Mouse (Mus musculus) midbrain, embryonic 16.5 days (tissue): ENCODE results near the gene Gm28308. TPM values are rescaled to one million over a fixed set of nuclear protein-coding genes. Genes with fewer than 3 reads are reported as not detected.

Source experiments
- ATAC-seq: fragments of 200-750 bp; cut with Nextera tagmentation; 2 replicates; pipeline ENCODE4 v1.8.0; 2017; ENCODE audit warnings: moderate TSS enrichment
- H3K27ac ChIP-seq: fragments of 300-500 bp; sonication (generic); 2 replicates; pipeline ENCODE4 v1.5.1; 2014; ENCODE audit warnings: mild to moderate bottlenecking, low read length, mixed read lengths
- H3K27me3 ChIP-seq: fragments of 300-500 bp; sonication (generic); 2 replicates; pipeline ENCODE4 v1.6.1; 2014; ENCODE audit warnings: low read depth, low read length, mixed read lengths; ENCODE audit not compliant: control insufficient read depth, insufficient read depth
- H3K36me3 ChIP-seq: fragments of 300-500 bp; sonication (generic); 2 replicates; pipeline ENCODE4 v1.6.1; 2014; ENCODE audit warnings: mild to moderate bottlenecking, low read length, moderate library complexity, mixed read lengths; ENCODE audit not compliant: control insufficient read depth, insufficient read depth
- H3K4me1 ChIP-seq: fragments of 300-500 bp; sonication (generic); 2 replicates; pipeline ENCODE4 v1.6.1; 2014; ENCODE audit warnings: mild to moderate bottlenecking, low read length, mixed read lengths; ENCODE audit not compliant: control insufficient read depth, insufficient read depth
- H3K4me2 ChIP-seq: fragments of 300-500 bp; sonication (generic); 2 replicates; pipeline ENCODE4 v1.6.1; 2014; ENCODE audit warnings: mild to moderate bottlenecking, low read length, mixed read lengths
- H3K4me3 ChIP-seq: fragments of 300-500 bp; sonication (generic); 2 replicates; pipeline ENCODE4 v1.5.1; 2014; ENCODE audit warnings: low read depth, mild to moderate bottlenecking, low read length, moderate library complexity, mixed read lengths
- H3K9ac ChIP-seq: fragments of 300-500 bp; sonication (generic); 2 replicates; pipeline ENCODE4 v1.6.1; 2014; ENCODE audit warnings: low read depth, low read length, mixed read lengths
- H3K9me3 ChIP-seq: fragments of 300-500 bp; sonication (generic); replicated peaks from 2 replicates; pipeline ENCODE4 v1.6.1; 2014; ENCODE audit warnings: mild to moderate bottlenecking, low read length, mixed read lengths; ENCODE audit not compliant: control insufficient read depth, poor library complexity, severe bottlenecking
- WGBS: fragments of 180-500 bp; shearing (Covaris S2); extraction: QIAGEN DNeasy Blood & Tissue Kit; methylation state at CpG from one replicate; pipeline ENCODE4 v1.1.7; 2014; 5-methylcytosine and 5-hydroxymethylcytosine counted together
- polyA plus RNA-seq: library from polyadenylated mRNA; unstranded; fragments of >200 nt; fragmentation: Nextera tagmentation; extraction: Ambion mirVana; gene quantifications from 2 replicates; pipeline ENCODE4 v1.2.1, GENCODE M21; 2015

The Gm28308 gene
- polyA plus RNA-seq, 1 experiment from 2014 or later: not detected

- Histone ChIP-seq H3K4me3 (no peak overlapping the region), H3K4me1 (no peaks in the 10 kb centered on the region), H3K4me2 (no peak overlapping the region), H3K9ac (no peak overlapping the region), H3K36me3 (no peaks in the 10 kb centered on the region), H3K27ac (no peak overlapping the region), H3K27me3 (peaks cover 92% of the 10 kb centered on the region), H3K9me3 (peaks cover 4% of the 10 kb centered on the region; the same call in 1 of the 2 replicates)
- no peak for ATAC-seq
- WGBS: 1% methylated on average over 23 of the region's 23 CpGs
Measured at GRCm38 (mm10) chr6:52247766-52248637, 34.9 kb upstream of the Gm28308 start.

- WGBS: 6% methylated on average over 3 of the region's 3 CpGs
- H3K9ac ChIP-seq: no peak overlapping the region
- no peak overlapping the region for H3K4me3 ChIP-seq
- H3K4me1 ChIP-seq: no peaks in the 10 kb centered on the region
- peaks cover 91% of the 10 kb centered on the region for H3K27me3 ChIP-seq
- peaks cover 4% of the 10 kb centered on the region; the same call in 1 of the 2 replicates for H3K9me3 ChIP-seq
- H3K36me3 ChIP-seq: no peaks in the 10 kb centered on the region
- H3K4me2 ChIP-seq: no peak overlapping the region
- ATAC-seq: no peak
- H3K27ac ChIP-seq: no peak overlapping the region
Measured at GRCm38 (mm10) chr6:52246916-52247315, 33.8 kb upstream of the Gm28308 start.

- H3K9ac ChIP-seq: no peak overlapping the region
- peaks cover 4% of the 10 kb centered on the region; the same call in 1 of the 2 replicates for H3K9me3 ChIP-seq
- WGBS: under 1% methylated on average over 26 of the region's 26 CpGs
- no peak for ATAC-seq
- H3K4me1 ChIP-seq: no peaks in the 10 kb centered on the region
- H3K27ac ChIP-seq: no peak overlapping the region
- no peak overlapping the region for H3K4me3 ChIP-seq
- H3K4me2 ChIP-seq: no peak overlapping the region
- peaks cover 91% of the 10 kb centered on the region for H3K27me3 ChIP-seq
- H3K36me3 ChIP-seq: no peaks in the 10 kb centered on the region
Measured at GRCm38 (mm10) chr6:52246403-52246803, 33.3 kb upstream of the Gm28308 start.

- ATAC-seq: no peak
- H3K36me3 ChIP-seq: no peaks in the 10 kb centered on the region
- H3K27me3 ChIP-seq: peaks cover 91% of the 10 kb centered on the region
- H3K4me2 ChIP-seq: no peak within 1 kb of the TSS
- H3K9me3 ChIP-seq: peaks cover 4% of the 10 kb centered on the region; the same call in 1 of the 2 replicates
- WGBS: 2% methylated on average over 20 of the region's 20 CpGs
- no peak within 1 kb of the TSS for H3K9ac ChIP-seq
- H3K4me1 ChIP-seq: no peaks in the 10 kb centered on the region
- no peak within 1 kb of the TSS for H3K27ac ChIP-seq
- no peak within 1 kb of the TSS for H3K4me3 ChIP-seq
Measured at GRCm38 (mm10) chr6:52245757-52246142, 32.6 kb upstream of the Gm28308 start, which contains the start of gene Hoxa11. Gene Hoxa11 (minus strand): TSS chr6:52245810.

- Histone ChIP-seq H3K27me3 (peaks cover 91% of the 10 kb centered on the region), H3K4me3 (no peak overlapping the region), H3K4me2 (no peak overlapping the region), H3K27ac (no peak overlapping the region), H3K9ac (no peak overlapping the region), H3K4me1 (no peaks in the 10 kb centered on the region), H3K36me3 (no peaks in the 10 kb centered on the region), H3K9me3 (peaks cover 4% of the 10 kb centered on the region; the same call in 1 of the 2 replicates)
- 1% methylated on average over 70 of the region's 71 CpGs for WGBS
- no peak for ATAC-seq
Measured at GRCm38 (mm10) chr6:52245040-52245756, 32.1 kb upstream of the Gm28308 start.

- Histone ChIP-seq H3K36me3 (no peaks in the 10 kb centered on the region), H3K4me1 (no peaks in the 10 kb centered on the region), H3K4me3 (no peak overlapping the region), H3K9ac (no peak overlapping the region), H3K27ac (no peak overlapping the region), H3K4me2 (no peak overlapping the region), H3K27me3 (peaks cover 91% of the 10 kb centered on the region), H3K9me3 (peaks cover 4% of the 10 kb centered on the region; the same call in 1 of the 2 replicates)
- 2% methylated on average over 23 of the region's 23 CpGs for WGBS
- no peak for ATAC-seq
Measured at GRCm38 (mm10) chr6:52244471-52245039, 31.4 kb upstream of the Gm28308 start.

- no peak overlapping the region for H3K27ac ChIP-seq
- no peaks in the 10 kb centered on the region for H3K4me1 ChIP-seq
- no peak for ATAC-seq
- H3K4me3 ChIP-seq: no peak overlapping the region
- H3K9ac ChIP-seq: no peak overlapping the region
- H3K9me3 ChIP-seq: peaks cover 4% of the 10 kb centered on the region; the same call in 1 of the 2 replicates
- H3K27me3 ChIP-seq: peaks cover 87% of the 10 kb centered on the region
- under 1% methylated on average over 12 of the region's 12 CpGs for WGBS
- no peaks in the 10 kb centered on the region for H3K36me3 ChIP-seq
- no peak overlapping the region for H3K4me2 ChIP-seq
Measured at GRCm38 (mm10) chr6:52243681-52244121, 30.6 kb upstream of the Gm28308 start.

GRCm38 (mm10) chr6:52242801-52243332, 29.7 kb upstream of the Gm28308 start:
- ATAC-seq: no peak
- Histone ChIP-seq H3K4me3 (no peak overlapping the region), H3K27me3 (peaks cover 83% of the 10 kb centered on the region), H3K36me3 (no peaks in the 10 kb centered on the region), H3K27ac (no peak overlapping the region), H3K9me3 (peaks cover 4% of the 10 kb centered on the region; the same call in 1 of the 2 replicates), H3K4me1 (no peaks in the 10 kb centered on the region), H3K9ac (no peak overlapping the region), H3K4me2 (no peak overlapping the region)
- WGBS: 6% methylated on average over 4 of the region's 4 CpGs
